Mouse (Mus musculus): ENCODE measurements around the gene Teddm2.

The Teddm2 gene

GRCm38 (mm10) chr1:153899731-153900380 lies at the start of gene Teddm2, which contains the start of gene Glul:
TSS of gene Teddm2 (minus strand) at chr1:153900228.
TSS of gene Glul (plus strand) at chr1:153899944.
- peak; percentile 97 for DNase-seq (ENCODE audit: low spot score)

- DNase-seq (ENCODE audit: low spot score), result no peak
Measured at GRCm38 (mm10) chr1:153947837-153948236, 47.8 kb upstream of the Teddm2 start.

DNA sequence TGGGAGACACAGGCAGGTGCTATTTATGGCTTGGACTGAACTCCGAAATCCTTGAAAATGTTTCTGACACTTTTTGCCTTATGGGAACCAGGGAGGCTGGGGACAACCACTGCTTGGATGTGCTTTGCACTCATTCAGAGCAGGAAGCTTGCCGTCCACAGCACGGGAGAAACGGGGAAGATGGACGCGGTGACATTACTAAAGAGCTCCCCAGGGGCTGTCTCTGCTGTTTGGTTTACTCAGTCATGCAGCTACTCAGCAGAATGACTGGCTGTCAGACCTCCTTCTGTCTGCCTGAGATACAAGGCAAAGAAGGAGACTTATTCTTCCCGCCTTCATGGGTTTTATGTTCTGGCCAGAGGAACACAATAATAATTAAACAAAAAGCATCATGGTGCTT lies 46.9 kb upstream of the Teddm2 start:
- no peak for DNase-seq (ENCODE audit: low spot score)

DNA sequence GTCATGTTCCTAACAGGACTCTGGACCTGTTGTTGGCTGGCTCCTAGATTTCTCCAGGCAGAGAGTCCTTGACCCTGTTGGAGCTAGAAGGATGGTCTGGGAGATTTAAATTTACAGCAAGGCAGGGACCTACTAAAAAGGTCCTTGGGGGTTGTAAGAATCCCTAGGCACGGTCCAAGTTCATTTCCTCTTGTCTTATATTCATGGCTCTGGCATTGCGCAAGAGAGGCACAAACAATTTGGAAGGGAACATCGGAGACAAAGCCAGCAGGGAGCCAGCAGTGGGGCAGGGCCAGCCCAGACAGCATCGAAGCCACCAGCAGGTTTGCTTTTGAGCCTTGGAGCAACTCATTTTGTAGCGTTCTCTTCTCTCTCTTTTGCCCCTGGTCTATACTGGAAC lies 45.2 kb upstream of the Teddm2 start:
- no peak for DNase-seq (ENCODE audit: low spot score)

DNA sequence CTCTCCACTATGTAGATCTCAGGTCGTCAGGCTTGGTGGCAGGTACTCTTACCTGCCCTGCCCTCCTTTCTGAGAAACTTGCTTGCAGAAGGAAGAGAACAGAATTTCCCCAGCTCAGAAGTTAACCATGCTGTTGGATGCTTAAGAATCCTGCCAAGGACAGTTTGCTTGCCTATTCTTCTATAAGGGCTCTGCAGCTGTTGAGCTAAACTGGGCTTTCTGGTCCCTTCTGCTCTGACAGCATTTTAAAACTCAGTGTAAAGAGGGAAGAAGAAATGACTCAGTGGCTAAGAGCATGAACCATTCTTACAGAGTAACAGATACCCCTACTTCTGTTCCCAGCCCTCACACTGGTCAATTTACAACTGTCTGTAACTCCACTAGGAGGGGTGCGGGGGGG lies 41.0 kb upstream of the Teddm2 start:
- no peak for DNase-seq (ENCODE audit: low spot score)

DNA sequence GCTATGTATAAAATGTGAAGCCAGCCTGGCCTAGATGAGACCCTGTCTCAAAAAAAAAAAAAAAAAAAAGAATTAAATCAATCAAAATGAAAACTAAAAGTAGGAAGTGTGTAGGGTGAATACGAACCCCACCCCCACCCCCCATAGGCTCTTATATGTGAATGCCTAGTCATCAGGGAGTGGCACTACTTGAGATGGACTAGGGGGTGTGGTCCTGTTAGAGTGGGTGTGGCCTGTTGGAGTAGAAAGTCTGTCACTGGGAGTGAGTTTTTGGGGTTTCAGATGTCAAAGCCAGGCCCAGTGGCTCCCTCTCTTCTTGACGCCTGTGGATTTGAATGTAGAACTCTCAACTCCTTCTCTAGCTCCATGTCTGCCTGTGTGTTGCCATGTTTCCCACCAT lies 37.0 kb upstream of the Teddm2 start:
- no peak for DNase-seq (ENCODE audit: low spot score)

DNA sequence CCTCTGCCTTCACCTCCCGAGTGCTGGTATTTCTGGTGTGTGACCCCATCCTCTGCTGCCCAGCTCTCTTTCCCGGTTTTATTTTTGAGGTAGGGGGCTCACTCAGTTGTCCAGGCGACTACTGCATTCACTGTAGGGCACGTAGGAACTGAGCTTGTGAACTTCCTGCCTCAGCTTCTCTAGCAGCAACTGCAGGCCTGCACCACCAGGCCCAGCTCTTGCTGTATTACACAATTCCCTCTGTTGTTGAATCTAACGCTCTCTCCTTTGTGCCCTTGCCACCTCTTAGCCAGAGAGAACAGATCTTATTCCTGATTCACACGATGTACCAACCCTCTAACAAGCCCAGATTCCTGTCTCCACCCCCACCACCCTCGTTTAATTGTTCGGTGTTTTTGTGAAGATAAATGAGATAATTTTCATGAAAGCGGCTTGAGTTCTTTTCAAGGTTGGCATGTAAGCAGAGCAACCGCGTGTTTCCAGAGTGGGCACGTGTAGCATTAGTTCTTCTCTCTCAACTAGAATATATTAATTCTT lies 35.9 kb upstream of the Teddm2 start:
- no peak for DNase-seq (ENCODE audit: low spot score)

- DNase-seq (ENCODE audit: low spot score), result no peak
Measured at GRCm38 (mm10) chr1:153933772-153934171, 33.7 kb upstream of the Teddm2 start.

GRCm38 (mm10) chr1:153930431-153930830 lies 30.4 kb upstream of the Teddm2 start:
- no peak for DNase-seq (ENCODE audit: low spot score)

DNA sequence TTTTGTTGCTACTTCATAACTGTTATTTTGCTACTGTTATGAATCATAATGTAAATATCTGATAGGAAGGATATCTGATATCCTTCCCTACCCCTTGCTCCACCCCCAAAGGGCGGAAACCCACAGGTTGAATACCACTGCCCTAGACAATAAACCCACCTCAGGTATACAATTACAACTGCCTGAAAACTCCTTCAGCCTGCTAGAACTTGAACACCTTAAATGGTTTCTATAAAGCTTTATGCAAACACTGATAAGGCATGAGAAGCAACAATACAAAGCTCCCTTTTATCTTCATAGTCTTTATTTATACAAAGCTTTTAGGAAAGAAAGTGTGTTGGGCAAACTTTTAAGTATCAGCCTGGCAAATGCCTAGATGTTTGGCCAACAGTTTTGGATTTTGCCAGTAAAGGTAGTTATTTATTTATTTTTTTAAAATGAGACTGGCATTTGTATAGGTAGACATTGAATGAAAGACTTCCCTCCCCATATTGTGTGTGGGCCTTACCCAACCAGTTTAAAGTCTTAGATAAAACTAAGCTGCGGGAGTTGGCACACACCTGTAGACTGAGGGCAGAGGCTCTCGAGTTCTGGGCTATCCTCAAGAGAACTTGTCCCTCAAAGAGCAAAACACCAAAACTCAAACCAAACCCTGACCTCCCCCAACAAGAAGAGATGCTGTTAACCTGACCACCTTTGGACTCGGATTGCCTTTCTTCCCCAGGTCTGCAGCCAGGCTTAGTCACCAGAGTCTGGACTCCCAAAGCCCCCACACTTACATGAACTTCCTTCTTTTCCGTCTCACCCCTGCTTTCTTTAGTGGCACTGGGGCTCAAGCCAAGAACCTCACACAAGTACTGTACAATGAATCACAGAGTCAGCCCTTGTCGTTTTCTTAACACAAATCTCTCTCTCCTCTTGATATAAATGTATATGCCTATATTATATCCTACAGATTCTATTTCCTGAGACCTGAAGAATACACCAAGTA lies 24.7 kb upstream of the Teddm2 start:
- no peak for DNase-seq (ENCODE audit: low spot score)

GRCm38 (mm10) chr1:153922571-153923021 lies 22.6 kb upstream of the Teddm2 start:
- DNase-seq (ENCODE audit: low spot score), result no peak

DNA sequence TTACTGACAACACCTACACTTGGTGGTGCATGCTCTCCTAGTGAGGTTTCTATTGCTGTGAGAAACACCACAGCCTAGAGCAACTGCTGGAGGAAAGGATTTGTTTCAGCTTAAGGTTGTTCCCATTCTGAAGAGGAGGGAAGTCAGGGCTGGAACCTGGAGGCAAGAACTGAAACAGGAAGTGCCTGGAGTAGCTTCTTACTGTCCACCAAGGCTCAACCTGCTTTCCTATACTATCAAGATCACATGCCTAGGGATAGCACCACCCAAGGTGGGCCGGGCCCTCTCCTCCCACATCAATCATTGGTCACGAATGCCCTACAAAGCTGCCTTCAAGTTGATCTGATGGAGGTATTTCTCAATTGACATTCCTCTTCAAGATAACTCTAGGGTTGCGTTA lies 21.6 kb upstream of the Teddm2 start:
- no peak for DNase-seq (ENCODE audit: low spot score)

GRCm38 (mm10) chr1:153918521-153919206 lies 18.6 kb upstream of the Teddm2 start:
- no peak for DNase-seq (ENCODE audit: low spot score)

- DNase-seq (ENCODE audit: low spot score), result no peak
Measured at GRCm38 (mm10) chr1:153913869-153914268, 13.8 kb upstream of the Teddm2 start.

DNA sequence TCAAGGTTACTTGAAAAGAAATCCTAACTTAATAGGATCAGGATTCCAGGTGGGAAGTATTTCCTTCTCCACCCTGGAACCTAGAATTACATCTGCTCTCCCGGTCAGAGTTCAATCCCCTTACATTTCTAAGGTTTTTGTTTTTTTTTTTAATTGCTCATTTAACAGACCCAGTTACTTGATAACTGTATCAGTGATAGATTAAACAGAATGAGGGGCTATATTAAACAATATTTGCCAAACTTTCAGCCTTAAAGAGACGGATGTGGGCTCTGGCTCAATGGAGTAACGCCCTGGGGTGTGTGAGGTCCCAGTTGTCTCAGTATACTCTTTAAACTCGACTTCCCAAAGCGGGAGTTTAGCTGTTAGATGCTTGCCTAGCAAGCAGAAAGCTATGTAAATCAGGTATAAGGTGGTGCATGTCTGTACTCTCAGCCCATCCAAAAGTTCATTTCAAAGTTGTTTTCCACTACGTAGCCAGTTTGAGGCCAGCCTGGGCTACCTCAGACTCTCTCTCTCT lies 11.3 kb upstream of the Teddm2 start:
- no peak for DNase-seq (ENCODE audit: low spot score)

GRCm38 (mm10) chr1:153910423-153910822 lies 10.4 kb upstream of the Teddm2 start:
- no peak for DNase-seq (ENCODE audit: low spot score)

- DNase-seq (ENCODE audit: low spot score), result no peak
Measured at GRCm38 (mm10) chr1:153909963-153910291, 9.9 kb upstream of the Teddm2 start.

DNA sequence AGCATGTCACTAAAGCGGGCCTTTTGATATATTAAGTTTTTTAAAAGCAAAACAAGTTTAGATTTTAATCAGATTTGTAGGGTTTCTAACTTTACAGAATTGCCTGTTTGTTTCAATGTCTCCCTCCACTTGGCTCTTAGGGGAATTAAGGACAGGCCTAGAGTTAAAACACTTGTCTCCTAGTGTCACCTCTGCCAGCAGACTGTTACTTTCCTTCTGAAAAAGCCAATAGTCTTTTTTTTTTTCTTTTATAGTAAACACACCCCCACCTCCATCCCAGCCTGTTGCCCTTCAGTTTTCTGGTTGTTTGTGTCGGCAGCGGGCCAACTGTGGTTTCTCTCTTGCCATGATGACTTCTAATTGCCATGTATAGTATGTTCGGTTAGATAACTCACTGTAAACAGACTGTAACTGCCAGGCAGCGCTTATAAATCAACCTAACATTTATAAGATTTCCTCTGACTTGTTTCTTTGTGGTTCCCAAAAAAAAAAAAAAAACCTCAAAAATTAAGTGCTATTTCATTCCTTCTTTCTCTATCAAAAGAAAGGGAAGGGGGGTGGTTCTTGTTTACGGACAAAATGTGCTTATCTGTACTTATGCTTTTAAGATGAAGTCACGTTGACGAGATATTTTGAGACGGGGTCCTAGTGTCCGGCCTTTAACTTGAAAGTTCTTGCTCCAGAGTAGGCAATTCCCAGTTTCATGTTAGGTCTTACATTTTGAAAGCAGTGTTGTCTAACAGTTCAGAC lies 9.4 kb upstream of the Teddm2 start:
- DNase-seq (ENCODE audit: low spot score), result peak; percentile 82

- DNase-seq (ENCODE audit: low spot score), result no peak
Measured at GRCm38 (mm10) chr1:153908741-153909140, 8.7 kb upstream of the Teddm2 start.

DNA sequence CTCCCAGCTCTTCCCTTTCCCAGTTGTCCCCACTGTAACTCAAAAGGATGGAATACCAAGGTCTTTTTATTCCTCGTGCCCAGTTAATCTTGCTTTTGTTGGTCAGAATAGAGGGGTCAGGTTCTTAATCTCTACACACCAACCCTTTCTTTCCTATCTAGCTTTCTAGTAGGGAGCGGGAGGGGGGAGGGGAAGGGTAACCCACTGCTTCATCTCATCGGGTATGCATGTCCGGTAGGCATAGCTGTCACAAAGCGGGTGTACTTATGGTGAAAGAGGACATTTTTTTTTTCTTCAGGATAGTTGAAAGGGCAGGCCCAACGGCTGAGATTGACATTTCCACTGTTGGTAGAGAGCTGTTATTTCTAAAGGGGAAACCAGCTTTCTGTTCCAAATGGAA lies 8.2 kb upstream of the Teddm2 start:
- no peak for DNase-seq (ENCODE audit: low spot score)

DNA sequence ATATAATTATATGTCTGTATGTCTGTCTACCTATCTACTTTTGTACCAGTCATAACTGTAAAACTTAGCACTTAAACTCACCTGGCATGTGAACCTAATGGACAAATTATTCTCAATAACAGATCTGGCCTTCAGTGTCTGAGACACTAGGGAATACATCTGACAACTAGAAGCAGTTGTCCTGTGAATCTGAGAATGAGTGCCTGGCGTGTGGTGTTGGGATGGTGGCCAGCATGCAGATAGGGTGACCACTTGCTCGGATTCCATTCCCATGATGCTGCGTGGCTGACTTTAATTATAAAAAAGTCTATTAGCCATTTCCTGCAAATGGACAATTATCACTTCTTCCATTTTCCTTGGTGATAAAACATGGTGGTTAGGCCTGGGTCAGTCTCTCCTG lies 5.9 kb upstream of the Teddm2 start:
- no peak for DNase-seq (ENCODE audit: low spot score)
